Mouse (Mus musculus) large intestine, adult 2 months (tissue): ENCODE measurements around the gene Fam124a. TPM values are rescaled to one million over a fixed set of nuclear protein-coding genes. Genes with fewer than 3 reads are reported as not detected.

ENCODE experiments used
- DNase-seq: peaks from one replicate; pipeline ENCODE4 v3.0.0-alpha.2; 2012; ENCODE audit warnings: low read depth, low spot score
- WGBS: fragments of 180-500 bp; shearing (Covaris S2); methylation state at CpG from one replicate; pipeline ENCODE4 v1.1.7; 2018; 5-methylcytosine and 5-hydroxymethylcytosine counted together
- polyA plus RNA-seq: library from polyadenylated mRNA; depleted of rRNA; stranded (reverse); fragments of >200 nt; gene quantifications from 2 replicates; pipeline ENCODE4 v1.2.3, GENCODE M21; 2012; rRNA removed

Gene Fam124a
- polyA plus RNA-seq, 1 experiment, result 4.0 TPM

GRCm38 (mm10) chr14:62650376-62650775 is 94.8 kb downstream of the Fam124a start:
- no peak for DNase-seq
- 63% methylated on average over 3 of the region's 3 CpGs for WGBS

- DNase-seq, result no peak
- WGBS, result 89% methylated on average over 3 of the region's 3 CpGs
These were observed 96.2 kb downstream of the Fam124a start for GRCm38 (mm10) chr14:62651771-62652170.

- 79% methylated on average over 7 of the region's 7 CpGs for WGBS
- DNase-seq, result no peak
These were observed 100.5 kb downstream of the Fam124a start for GRCm38 (mm10) chr14:62655996-62656395.

GRCm38 (mm10) chr14:62657469-62657868 is 101.9 kb downstream of the Fam124a start:
- 43% methylated on average over 3 of the region's 3 CpGs for WGBS
- no peak for DNase-seq

Other genes starting within 250 kb of the Fam124a start
- gene Gucy1b2, start 99.4 kb upstream of the Fam124a start, polyA plus RNA-seq, result not detected in 2 replicates
- gene Gm4131, start 11.2 kb downstream of the Fam124a start, polyA plus RNA-seq, result not detected in 2 replicates
- not detected in 2 replicates for gene Serpine3, start 107.9 kb downstream of the Fam124a start, polyA plus RNA-seq
- gene Ints6, start 205.4 kb downstream of the Fam124a start, polyA plus RNA-seq, result 2.2 and 3.2 TPM in 2 replicates